Mouse (Mus musculus): ENCODE measurements at regions not wholly inside any gene's neighbourhood (a gene's known extent, or its start where the extent isn't known, plus 50 kb on each side); places are given as distances from the start of the nearest gene placed in this dataset.

GRCm38 (mm10) chr16:50009046-50009445, 208.7 kb downstream of the Cd47 start:
- intact Hi-C loops (cut with DNase I): no loop called here
- DNase-seq: no peak

DNA sequence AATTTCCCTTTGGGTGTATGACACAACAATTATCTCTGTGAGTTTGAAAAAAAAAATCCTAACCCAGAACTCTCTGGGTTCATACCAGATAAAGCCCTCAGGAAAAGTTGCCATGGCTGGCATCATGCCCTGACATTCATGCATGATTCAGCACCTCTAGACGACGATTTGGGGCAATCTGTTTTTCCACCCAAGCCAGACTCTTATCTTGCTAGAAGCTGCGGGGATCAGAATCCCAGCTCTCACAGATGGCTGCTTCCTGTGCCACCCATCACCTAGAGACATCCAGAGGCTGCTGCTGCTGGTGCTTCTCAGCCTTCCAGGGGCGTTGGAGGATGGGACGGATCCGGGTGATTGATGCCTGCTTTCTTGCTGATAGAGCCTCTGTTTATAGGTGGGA, 209.2 kb downstream of the Cd47 start:
- peak; percentile 55 for DNase-seq
- intact Hi-C loops (cut with DNase I): no loop called here

GRCm38 (mm10) chr16:50010074-50010473, 209.7 kb downstream of the Cd47 start:
- no peak for DNase-seq
- intact Hi-C loops (cut with DNase I): no loop called here

DNA sequence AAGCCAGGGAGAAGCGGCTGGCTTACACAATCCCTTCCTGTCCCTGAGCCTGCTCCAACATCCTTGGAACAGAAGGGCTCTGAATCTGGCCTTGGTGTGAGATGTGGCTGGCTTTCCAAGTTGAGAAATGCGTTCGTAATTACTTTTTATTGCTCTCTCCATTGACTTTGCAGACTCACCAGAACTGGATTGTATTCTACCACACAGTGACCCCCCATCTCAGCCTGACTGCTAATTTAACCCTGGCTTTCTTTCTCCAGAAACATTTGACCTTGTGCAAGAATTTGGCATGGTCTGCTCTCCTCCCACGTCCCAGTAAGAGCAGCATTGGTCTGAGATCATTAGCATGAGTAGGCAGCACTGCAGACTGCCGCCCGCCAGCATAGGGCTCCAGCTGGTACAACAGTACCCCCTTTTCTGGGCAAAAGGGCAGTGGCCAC, 210.2 kb downstream of the Cd47 start:
- peak; percentile 53 to 57 for DNase-seq

DNA sequence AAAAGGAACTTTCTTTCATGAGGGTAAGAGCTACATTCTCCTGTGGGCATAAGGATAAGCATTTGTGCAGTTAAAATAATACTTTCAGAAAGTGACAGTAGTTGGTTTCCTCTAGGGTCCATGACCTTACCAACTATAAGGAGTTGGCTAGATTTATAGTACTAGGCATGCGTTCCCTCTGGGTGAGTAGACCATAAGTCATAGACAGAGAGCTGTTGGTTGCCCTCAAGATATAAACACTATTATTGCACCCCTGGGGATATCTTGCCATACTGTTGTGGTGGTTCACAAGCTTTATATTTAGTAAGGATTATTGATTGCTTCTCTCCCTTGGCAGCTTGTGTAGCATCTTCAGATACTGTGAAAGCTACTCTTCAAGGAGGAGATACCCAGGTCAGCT, 223.6 kb downstream of the Cd47 start:
- intact Hi-C loops (cut with DNase I): no loop called here
- no peak for DNase-seq

More for the DNA sequence above, 210.2 kb downstream of the Cd47 start:
- intact Hi-C loops (cut with DNase I): no loop called here

- intact Hi-C loops (cut with DNase I): no loop called here
- no peak for DNase-seq
Measured at GRCm38 (mm10) chr16:50026100-50026884, 226.0 kb downstream of the Cd47 start.

DNA sequence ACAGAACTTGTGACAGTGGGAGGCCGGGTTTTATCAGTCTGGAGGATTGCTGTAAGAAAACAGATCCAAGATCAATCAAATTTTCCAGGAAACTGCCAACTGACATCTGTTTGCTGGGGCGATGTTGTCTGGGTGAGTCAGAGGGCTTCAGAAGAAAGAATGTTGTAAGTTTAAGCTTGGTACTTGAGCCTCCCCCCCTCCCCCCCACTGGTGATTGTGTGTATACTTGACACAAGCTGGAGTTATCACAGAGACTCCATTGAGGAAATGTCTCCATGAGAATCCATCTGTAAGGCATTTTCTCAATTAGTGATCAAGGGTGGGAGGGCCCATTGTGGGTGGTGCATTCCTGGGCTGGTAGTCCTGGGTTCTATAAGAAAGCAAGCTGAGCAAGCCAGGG, 226.9 kb downstream of the Cd47 start:
- DNase-seq: no peak

DNA sequence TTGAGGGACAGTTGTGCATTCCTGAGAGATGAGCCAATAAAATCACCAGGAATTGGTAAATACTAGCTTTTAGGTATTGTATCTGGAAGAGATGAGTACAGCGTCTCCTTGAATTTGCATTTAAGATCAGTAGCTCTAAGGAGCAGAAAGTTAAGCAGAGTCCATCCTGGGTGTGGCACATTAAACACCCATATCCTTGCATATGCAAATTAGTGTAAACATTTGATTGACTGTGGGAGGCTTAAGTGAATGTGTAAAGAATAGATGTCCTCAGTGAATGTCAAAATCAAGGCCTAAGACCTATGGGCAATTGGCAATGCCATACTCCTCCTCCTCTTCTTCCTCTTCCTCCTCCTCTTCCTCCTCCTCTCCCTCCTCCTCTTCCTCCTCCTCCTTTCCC, 229.4 kb downstream of the Cd47 start:
- intact Hi-C loops (cut with DNase I): loop anchor here (10.0 kb wide), 1 partner anchor 525 kb away; no protein-coding TSS in a partner anchor
- DNase-seq: no peak

More for the DNA sequence above, 226.9 kb downstream of the Cd47 start:
- intact Hi-C loops (cut with DNase I): no loop called here

- DNase-seq: peak in 1 of 2 experiments; percentile 12
- intact Hi-C loops (cut with DNase I): loop anchor here (10.0 kb wide), 1 partner anchor 526 kb away; no protein-coding TSS in a partner anchor
Measured at GRCm38 (mm10) chr16:50030355-50030754, 230.0 kb downstream of the Cd47 start.

DNA sequence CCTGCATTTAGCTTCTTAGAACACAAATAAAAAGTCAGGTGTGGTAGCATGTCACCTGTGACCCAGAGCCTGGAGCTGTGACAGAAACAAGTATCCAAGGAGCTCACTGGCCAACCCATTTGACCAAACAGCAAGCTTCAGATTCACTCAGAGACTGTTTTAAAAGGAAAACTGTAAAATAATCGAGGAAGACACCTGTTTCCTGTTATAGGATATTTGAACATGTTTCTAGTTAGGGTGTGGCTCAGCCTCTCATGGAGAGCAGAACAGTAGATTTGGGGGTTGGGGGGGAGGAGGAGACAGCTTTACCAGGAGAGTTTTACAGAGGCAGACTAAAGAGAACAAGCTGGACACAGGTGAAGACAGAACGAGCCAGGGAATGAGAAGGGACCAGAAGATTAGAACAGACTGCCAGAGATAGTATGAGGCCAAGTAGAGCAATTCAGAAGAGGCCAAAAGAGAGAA, 230.6 kb downstream of the Cd47 start:
- intact Hi-C loops (cut with DNase I): loop anchor here (10.0 kb wide), 1 partner anchor 526 kb away; no protein-coding TSS in a partner anchor
- peak in 1 of 2 experiments; percentile 7 for DNase-seq

- intact Hi-C loops (cut with DNase I): loop anchor here (10.0 kb wide), 1 partner anchor 528 kb away; no protein-coding TSS in a partner anchor
- DNase-seq: no peak
Measured at GRCm38 (mm10) chr16:50032798-50033197, 232.5 kb downstream of the Cd47 start.

DNA sequence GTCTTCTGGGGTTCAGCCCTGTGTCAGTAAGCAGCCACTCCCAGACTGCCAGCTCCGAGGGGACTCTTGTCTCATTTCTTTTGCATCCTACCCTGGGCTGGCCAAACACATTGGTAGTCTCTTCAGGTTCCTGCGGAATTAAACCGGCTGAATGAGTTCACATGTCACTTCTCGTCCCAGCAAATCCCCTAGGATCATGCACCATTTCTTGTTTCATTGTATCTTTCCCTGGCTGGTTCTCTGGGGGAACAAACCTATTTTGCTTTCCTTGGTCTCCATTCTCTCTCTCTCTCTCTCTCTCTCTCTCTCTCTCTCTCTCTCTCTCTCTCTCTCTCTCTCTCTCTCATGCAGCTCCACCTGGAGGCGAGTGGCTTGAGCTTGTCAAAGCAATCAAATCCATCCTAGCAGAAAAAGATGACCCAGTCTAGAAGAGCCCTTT, 236.0 kb downstream of the Cd47 start:
- intact Hi-C loops (cut with DNase I): loop anchor here (10.0 kb wide), 1 partner anchor 532 kb away; no protein-coding TSS in a partner anchor
- DNase-seq: peak in 1 of 2 experiments; percentile 15

GRCm38 (mm10) chr16:50044103-50044502, 243.8 kb downstream of the Cd47 start:
- no peak for DNase-seq
- intact Hi-C loops (cut with DNase I): loop anchor here (5.0 to 10.0 kb wide), 2 partner anchors 261 to 277 kb away; no protein-coding TSS in a partner anchor

GRCm38 (mm10) chr16:50045552-50046547, 245.5 kb downstream of the Cd47 start:
- intact Hi-C loops (cut with DNase I): loop anchor here (2.0 to 10.0 kb wide), 3 partner anchors 189 to 691 kb away; no protein-coding TSS in a partner anchor
- DNase-seq: peak; percentile 70 to 78

DNA sequence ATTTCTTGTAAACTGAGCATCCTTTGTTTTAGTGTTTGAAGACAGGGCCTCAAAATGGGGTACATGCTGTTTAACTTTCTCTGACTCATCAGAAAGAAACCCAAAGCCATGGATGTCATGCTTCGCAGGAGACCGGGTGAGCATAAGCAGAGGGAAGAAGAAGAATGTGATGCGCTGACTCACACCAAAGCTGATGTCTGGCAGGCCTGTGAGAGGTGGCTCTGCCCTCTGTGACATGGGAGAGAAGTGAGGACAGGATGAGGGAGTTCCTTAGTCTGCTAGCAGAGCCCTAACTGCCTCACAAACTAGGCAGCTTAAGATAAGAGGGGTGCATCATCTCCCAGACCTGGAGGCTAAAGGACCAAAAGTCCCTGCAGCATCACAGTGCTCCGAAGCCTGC, 263.2 kb downstream of the Cd47 start:
- DNase-seq: no peak
- intact Hi-C loops (cut with DNase I): no loop called here

DNA sequence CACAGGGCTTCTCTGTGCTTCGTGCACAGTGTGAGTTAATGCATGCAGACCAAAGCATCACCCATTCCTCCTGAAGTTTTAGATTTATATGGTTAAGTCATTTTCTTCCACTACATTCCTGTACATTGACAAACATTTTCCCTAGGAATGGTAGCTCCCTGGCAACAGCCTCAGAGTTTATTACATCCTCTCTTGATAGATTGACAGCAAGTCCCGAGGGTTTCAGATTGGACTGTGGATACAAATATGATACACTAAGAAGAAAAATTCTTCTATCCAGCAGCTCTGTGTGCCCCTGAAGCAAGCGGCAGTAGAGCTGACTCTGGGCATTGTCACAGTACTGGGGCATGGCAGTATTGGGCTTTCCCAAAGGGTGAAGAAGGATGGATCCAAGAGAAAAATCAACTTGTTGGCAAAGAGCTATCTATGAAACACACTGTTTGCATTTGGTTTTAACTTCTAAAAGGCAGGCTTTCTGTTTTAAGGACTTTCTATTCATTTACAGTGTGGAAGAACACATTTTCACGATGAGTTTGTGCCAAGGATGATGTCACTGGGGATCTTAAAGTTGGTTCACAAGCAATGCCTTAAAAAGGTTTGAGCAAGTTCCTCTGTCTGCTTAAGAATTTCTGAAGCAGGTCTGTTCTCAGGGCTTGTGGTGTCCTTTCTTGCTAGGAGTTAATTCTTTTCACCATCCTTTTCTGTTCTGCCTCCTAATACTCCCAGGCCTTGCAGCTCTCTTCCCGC, 265.2 kb downstream of the Cd47 start:
- intact Hi-C loops (cut with DNase I): no loop called here

GRCm38 (mm10) chr16:50069033-50069432, 268.7 kb downstream of the Cd47 start:
- intact Hi-C loops (cut with DNase I): no loop called here
- DNase-seq: peak; percentile 29 to 31

More for the DNA sequence above, 265.2 kb downstream of the Cd47 start:
- peak in 1 of 2 experiments; percentile 10 for DNase-seq

GRCm38 (mm10) chr16:50070728-50071127, 270.4 kb downstream of the Cd47 start:
- intact Hi-C loops (cut with DNase I): no loop called here
- DNase-seq: no peak

DNA sequence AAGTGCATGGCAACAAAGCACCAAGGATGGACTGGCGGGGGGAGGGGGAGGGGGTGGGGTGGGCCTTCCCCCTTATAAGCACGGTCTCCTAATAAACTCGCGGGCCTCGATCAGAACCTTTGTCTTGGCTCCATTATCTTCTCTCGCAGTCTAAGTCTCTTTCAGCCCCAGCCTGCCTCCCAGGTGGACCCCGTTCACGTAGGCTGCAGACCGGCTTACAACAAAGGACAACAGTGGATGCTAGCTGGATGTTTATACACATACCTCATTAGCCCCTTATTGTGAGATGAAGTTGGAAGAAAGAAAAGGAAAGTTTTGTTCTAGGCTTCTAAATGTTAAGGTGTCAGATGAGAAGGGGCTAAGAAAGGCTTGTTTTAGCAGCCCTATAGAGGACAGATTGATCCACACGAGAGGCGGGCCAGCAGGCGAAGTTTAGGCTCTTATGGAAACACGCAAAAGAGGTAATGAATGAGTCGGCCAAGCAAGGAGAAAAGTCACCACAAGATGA, 272.6 kb downstream of the Cd47 start:
- intact Hi-C loops (cut with DNase I): no loop called here
- no peak for DNase-seq

- intact Hi-C loops (cut with DNase I): no loop called here
- DNase-seq: no peak
Measured at GRCm38 (mm10) chr16:50073979-50074378, 273.6 kb downstream of the Cd47 start.

Measured in heart, postnatal 10 days (tissue).